Mouse (Mus musculus) thymus, adult 2 months (tissue): Measurements from ENCODE around the gene Arhgap42.

Experiments
- CTCF ChIP-seq: fragments of 200-500 bp; IDR thresholded peaks from 2 replicates; pipeline ENCODE4 v1.5.1; 2012; ENCODE audit warnings: mild to moderate bottlenecking, control low read depth, low read length, moderate library complexity, borderline replicate concordance; ENCODE audit not compliant: control insufficient read depth, poor library complexity, insufficient read depth; ENCODE audit errors: extremely low read depth
- POLR2A ChIP-seq: fragments of 200-500 bp; IDR thresholded peaks from 2 replicates; pipeline ENCODE4 v1.6.1; 2012; ENCODE audit warnings: mild to moderate bottlenecking, low read length, control low read depth, moderate library complexity; ENCODE audit not compliant: control insufficient read depth, poor library complexity, insufficient read depth; ENCODE audit errors: extremely low read depth

GRCm38 (mm10) chr9:9171146-9171816, 67.6 kb downstream of the Arhgap42 start:
- no peak for TF ChIP-seq CTCF
- TF ChIP-seq POLR2A: no peak
